Mouse (Mus musculus): ENCODE measurements around the gene Dpep2nb.

- TF ChIP-seq POLR2A (IDR thresholded peaks at IDR 0.05; ENCODE audit: low read depth, low read length) (no peak), CTCF (IDR thresholded peaks at IDR 0.05; ENCODE audit: borderline replicate concordance, insufficient read depth, low read length) (no peak)
Measured at GRCm38 (mm10) chr8:105979325-105979724, 26.4 kb downstream of the Dpep2nb start, which contains the start of gene Dpep3.

All from embryonic fibroblast, embryonic 13.5 days (primary cell).